Mouse (Mus musculus) v-Abl transformed pro-B cells (cell line): ENCODE data around the gene Slc16a10.

Experiments used
- in situ Hi-C, 2 experiments: fragments of 400-800 bp; cut with MboI; formaldehyde crosslinking; loops; one replicate each; pipeline ENCODE4 v1.15.1; 2025; ENCODE audit not compliant: unreplicated experiment in 2 of 2

Gene Slc16a10

DNA sequence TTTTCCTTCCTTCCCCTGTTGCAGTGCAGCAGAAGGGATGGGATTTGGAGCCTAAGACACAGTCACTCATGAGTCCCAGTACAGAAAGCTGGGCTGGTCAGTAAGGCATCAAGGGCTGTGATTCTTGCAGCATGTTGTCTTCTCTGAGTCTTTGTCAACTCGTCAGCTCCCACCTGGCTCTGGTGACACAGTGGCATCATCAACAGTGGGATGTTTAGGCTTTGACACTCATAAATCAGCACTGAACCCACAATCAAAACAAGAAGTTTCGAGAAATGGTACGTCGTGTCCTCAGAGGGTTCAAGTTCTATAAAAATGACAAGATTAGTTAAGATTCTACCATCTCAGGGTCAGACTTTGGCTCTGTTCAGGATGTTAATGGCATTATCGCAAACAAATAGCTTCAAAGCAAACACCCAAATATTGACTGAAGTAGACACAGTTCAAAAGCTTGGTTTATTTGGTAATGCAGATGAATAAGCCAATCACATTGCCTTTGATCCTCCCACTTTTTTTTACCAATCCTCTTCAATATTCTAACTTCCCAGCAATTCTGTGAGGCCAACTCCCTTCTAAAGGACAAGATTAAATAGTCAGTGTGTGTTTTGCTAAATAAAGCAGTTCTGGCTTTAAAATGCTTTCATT is 23.2 kb downstream of the Slc16a10 start:
- in situ Hi-C loops, result no loop called here

DNA sequence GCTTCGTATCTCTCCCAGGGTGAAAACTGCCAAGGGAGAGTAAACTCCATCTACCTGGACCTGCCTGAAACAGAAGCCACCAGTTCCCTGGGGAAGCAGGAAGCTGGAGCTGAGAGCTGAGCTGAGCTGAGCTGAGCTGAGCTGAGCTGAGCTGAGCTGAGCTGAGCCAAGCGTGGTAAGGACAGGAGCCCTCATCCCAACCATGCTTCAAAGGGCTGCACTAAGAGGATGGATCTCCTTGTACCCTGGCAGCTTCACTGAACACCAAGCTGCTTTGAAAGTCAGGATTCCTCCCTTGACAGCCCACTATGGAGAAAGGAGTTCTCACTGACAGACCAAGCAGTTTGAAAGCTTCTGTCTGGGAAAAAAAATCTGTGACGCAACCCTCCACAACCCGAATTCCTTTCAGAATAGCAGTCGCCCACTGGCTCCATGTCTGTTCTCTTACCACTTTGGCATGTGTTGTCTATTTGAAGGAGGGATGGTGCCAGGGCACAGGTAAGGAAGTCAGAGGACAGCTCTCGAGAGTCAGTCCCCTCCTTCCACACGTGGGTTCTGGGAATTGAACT is 28.5 kb downstream of the Slc16a10 start:
- in situ Hi-C loops, result no loop called here

DNA sequence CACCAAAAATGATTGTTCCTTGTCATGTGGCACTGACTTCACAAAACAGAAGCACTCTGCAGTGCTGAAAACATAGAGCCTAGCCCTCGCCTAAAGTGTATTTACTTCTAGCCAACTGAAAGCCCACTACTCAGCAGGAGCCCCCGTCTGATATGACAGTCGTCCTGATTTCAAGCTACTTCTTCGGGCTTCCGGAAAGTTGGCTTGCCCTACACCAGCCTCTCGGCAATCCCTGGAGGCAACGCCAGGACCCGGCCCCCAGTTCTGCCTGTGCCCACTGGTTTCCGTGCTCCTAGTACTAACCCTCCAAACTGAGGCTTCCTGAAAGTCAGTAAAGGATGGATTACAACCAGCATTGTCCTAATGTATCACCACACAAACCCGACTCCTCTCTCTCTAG is 29.8 kb downstream of the Slc16a10 start:
- in situ Hi-C loops, result no loop called here

DNA sequence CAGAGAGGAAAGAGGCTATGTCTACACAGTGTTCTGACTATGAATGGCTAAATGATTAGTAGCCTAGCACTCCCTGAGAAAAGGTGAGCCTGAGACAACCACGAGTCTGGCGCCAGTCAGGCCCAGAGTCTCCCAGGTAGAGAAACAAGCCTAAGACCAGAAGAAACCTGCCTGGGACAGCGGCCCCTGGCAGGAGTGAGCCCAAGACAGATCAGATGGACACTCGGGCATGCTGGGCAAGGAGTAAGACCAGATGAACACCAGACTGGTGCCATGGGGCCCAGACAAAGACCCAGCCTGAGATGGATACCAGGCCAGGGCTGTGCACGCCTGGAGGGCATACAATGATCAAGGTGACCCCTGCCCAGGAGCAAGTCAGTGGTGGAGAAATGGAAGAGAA is 32.5 kb downstream of the Slc16a10 start:
- in situ Hi-C loops, result no loop called here

DNA sequence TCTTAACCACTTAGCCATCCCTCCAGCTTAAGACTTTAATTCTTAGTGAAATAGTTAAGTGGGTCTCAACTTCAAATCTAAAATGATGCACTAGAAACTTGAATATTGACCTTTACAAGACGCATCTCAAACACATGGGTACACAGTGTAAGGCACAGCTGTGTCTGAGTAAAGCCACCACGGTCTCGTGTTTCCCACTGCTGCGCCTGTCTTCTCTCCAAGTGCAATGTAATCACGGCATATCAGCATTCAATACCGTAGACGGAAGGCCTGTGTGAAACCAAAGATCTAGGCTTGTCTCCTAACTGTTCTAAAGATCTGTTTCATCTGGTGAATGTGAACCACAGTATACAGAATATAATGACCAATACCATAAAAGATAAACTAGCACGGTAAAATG is 33.1 kb downstream of the Slc16a10 start:
- in situ Hi-C loops, result no loop called here

DNA sequence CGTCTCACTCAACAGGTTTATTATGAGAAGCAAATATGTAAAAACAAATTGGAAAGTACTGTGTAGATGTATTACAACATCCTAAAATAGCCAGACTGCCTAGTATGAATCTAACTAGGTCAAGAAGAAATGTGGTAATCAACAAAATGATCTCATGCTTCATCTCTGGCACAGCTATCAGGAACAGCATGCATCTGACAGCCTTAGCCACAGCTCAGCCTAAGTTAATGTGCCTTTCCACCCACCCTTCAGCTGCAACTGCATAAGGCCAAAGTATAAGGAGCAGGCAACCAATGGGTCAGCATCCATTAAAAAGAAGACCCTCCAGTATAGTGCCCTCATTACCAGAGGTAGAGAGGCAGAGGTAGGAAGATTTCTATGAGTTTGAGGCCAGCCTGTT is 34.1 kb downstream of the Slc16a10 start:
- in situ Hi-C loops, result no loop called here

DNA sequence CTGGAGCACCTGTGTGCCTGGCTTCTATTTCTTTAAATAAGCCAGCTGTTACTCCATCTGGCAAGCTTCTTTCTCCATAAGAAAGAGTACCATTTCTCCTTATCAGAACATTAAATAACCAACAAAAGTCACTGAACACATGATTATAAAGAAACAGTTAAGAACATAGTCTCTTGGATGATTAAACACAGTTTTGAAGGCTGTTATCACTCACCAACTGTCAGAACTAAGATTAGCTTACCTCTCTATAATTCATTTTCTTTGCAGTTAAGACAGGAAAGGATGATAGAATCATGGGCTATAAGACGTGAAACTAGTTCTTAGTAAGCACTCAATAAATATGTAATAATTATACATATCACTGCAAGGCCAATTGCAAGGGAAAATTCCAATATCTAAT is 36.9 kb downstream of the Slc16a10 start:
- in situ Hi-C loops, result no loop called here

DNA sequence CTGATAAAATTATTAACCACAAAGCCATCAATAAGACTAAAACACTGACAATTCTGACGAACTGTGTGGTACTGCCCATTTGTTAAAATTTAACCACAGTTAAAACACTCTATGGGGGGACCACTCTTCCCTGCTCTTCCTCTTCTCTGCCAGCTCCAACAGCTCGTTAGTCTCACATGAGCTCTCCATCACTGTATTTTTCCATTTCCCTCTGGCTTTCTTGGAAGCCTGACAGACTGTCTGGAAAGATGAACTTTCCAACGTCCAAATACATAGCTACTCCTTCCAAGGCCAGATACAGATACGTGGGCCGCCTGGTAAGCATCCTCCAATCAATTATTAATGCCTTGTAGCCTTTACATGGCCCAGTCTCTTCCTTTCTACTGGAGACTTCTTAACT is 38.3 kb downstream of the Slc16a10 start:
- in situ Hi-C loops, result no loop called here

DNA sequence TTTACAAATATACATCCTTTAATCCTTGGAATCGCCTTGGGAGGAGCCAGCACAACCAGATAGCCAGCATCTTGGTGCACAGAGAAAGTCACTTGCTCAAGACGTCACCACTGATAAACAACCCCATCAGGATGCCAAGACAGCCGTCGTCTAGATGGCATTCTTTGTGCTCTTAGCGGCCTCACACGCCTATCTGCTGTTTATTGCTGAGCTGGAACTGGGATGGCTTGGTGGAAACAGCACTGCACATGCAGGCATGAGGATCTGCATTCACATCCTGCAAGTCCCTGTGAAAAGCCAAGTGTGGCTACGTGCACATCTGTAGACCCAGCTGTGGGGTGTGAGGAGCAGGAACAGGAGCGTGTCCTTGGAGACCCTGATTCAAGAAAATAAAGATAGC is 39.1 kb downstream of the Slc16a10 start:
- in situ Hi-C loops, result no loop called here

DNA sequence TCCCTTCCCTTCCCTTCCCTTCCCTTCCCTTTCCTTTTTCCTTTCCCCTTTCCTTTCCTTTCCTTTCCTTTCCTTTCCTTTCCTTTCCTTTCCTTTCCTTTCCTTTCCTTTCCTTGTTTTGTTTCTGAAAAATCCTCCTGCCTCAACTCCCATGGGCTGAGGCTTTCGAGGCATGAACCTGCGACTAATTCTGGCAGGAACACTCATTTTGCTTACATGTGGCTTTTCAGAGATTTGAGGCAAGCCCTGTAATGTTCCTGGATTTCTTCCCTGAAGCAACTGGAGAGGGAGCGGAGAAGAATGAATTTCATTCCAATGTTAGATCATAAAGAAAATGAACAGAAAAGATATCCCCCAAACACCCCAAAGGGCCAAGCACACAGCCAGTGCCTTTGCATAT is 39.9 kb downstream of the Slc16a10 start:
- in situ Hi-C loops, result no loop called here

DNA sequence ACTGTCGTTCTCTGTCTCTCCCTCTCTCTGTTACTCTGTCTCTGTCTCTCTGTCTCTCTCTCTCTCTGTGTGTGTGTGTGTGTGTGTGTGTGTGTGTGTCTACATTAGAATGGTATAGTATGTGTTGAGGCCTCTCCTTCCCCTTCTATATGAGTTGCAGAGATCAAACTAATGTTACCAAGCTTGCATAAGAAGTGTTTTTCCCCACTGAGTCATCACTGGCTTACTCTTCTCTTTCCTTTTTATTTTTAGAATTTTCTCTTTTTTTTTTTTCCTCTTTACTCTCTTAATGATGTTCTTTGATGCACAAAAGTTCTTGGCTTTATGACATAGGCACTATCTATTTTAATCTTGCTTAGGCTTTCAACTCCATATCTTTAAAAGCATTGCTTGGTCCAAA is 43.6 kb downstream of the Slc16a10 start:
- in situ Hi-C loops, result no loop called here

DNA sequence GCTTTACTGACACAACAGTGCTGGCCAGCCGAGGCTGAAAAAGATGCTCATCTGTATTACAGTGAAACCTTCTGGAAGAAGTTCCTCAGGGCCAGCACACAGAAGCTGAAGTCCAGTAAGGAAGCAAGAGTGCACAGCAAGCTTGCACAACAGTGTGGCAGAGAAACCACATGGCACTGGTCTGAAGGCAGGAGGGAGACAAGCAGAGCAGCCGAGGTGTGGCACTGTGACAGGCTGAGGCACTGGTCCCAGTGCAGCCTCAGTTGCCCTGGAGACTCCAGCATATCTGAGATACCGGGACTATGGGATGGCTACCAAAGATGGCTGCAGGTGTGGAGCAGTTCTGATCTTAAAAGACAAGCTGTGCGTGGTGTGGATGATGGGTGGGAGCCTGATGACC is 44.5 kb downstream of the Slc16a10 start:
- in situ Hi-C loops, result no loop called here

DNA sequence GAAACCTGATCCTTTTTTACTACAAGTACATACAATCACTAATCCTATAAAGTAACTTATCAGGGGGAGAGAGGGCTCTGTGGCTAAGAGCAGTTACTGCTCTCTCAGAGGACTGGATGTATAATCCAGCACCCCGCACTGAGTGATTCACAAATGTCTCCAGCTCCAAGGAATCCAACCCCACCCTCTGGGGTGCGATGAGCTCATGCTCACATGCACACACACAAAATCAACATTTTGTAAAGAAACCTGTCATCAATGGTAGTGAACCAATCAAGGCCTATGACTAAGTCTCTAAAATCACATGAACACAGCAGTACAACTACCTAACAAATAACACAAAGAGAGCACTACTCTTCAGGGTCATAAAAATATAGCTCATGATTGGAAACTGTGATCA is 47.3 kb downstream of the Slc16a10 start:
- in situ Hi-C loops, result no loop called here

DNA sequence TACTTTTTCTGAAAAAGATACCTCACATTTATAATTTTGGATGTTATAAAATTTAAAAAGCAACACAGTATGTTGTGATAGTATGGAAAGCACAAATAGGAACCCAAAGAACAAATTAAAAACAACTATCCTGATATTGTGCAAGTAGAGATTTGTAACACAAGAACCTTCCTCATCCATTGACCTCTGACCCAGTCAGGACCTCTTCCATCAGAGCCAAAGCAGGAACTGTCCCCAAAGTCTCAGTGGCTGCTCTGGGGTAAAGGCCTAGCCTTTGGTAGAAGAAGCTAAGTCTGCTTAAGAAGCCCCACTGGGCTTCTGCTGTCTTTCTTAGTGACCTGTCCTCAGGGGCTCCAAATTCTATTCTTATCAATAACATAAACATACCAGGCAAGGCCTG is 48.5 kb downstream of the Slc16a10 start:
- in situ Hi-C loops, result no loop called here

DNA sequence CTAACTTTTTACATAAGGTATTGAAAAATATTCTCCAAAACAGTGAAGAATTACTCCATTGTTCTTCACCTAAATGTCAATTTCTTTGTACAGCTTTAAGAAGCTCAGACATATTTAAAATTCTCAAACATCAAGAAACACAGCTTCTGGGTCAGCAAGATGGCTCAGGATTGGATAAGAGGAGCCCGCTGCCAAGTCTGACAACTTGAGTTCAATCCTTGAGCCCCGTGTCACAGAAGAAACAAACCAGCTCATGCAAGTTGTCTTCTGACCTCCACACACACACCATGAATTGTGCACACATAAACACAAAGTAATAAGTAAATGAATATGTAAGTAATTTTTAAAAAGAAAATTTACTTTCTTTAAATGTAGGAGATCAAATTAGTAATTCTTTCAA is 50.6 kb downstream of the Slc16a10 start:
- in situ Hi-C loops, result no loop called here

DNA sequence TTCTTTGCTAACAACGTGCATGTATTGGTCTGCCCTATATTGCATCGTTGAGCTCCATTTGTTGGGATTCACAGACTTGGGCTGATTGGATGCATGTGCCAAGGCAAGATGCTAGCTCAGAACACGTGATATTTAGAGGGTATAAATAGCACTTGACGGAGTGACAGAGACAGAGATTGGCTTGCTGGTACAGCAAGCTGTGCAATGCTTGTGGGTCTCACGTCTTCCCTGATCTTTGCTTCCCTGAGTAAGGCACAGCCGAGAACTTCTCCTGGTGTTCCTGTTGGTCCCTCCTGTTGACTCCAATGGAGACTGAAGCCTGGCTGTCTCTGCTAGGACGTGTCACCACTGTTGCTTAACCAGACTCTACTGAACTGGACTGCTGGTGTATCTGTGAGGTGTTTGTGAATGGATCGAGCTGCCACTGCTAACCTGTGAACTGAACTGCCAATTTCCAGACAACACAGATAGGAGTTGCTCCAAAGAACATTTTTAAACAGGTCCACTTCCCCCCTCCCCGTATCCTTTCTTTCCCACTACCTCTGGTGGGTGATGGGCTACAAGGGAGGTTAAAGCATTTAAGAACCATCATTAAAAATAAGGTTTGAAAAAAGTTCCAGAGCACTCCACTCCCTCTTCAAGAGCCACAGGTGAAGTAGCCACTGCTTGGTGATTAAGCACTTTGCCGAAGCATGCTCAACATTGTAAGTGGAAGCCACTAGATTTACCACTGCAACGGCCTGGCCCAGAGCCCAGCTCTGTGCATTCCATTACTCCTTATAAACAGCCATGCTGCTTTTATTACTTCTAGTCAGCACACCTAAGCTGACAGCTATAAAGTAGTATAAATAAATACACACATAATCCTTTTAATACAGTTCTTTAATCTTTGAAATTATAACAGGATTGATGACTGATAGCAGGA is 51.3 kb downstream of the Slc16a10 start:
- in situ Hi-C loops, result no loop called here

DNA sequence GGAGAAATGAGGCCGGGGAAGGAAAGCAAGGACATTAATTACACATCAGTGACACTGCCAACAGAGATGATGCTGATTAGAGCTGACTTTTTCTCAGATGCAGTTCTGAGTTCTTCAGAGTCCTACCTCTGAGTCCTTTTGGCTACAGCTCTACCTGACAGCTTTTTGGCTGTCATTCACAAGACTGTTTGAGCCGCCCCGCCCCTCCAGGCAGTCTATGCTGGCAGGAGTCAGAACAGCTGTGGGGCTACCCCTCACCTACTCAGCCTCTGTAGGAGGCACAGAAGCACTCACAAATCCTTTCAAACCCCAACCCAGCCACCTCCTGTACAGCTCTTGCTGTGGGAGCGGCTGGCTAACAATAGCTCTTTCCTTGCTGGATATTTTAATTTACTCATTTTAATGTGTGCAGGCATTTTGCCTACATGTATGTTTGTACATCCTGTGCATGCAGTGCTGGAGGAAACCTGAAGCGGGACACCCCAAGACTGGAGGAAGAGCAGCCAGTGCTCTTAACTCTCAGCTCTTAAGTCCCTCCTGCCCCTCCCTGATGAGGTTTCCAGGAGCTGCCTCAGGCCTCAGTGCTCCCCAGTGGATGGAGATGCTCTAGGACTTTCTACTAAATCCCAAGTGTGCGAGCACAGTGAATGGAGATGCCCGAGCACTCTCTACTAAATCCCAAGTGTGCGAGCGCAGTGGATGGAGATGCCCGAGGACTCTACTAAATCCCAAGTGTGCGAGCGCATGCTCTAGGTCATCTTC is 57.5 kb downstream of the Slc16a10 start:
- in situ Hi-C loops, result no loop called here

DNA sequence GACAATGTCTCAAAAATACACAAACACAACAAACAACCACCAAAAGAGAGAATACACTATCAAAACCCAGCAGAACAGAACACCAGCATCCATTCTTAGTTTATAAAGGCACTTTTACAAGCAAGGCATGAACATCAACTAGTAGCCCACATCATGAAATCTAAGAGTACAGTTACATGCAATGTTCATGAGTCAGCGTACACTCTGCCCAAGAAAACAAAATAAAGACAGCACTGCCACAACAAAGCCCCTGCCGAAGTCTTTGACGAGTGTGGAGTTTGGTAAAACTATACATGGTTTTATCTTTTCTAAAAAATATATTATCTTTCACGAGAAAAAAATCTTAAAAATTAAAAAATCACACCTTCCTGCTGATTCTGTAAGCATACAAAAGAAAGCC is 58.5 kb downstream of the Slc16a10 start:
- in situ Hi-C loops, result no loop called here

DNA sequence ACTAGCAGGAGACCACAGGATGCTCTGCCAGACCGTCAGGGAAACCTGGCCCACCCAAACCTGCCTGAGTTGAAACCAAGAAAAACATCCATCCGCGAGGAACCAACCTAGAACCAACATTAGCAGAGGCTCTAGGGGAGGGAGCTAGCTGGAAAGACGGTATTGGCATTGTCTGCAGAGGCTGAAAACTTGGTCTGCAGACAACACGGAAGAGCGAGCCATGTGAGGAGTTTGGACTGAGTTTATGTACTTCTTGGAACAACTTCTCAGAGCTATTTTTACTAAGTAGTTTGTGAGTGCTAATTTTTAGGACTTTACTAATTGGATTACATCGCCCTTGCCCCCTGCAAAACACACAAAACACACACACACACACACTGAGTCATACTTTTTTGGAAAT is 59.4 kb downstream of the Slc16a10 start:
- in situ Hi-C loops, result no loop called here

DNA sequence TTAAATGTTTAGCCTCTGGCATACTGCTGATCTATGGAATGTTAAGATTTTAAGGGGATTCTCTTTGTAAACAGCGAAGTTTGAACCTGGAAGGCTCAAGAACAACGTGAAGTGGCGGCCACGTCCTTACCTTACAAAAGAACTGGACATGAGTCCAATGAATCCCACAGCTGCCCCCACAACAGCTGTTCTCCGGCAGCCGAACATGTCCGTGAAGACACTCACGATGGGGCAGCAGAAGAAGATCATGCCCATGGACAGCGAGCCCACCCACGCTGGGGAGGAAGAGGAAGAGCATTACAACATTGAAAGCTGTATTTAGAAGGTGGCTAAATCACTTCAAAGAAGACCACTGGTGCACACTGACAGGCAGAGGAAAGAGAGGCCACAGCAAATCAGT is 61.5 kb downstream of the Slc16a10 start:
- in situ Hi-C loops, result no loop called here

DNA sequence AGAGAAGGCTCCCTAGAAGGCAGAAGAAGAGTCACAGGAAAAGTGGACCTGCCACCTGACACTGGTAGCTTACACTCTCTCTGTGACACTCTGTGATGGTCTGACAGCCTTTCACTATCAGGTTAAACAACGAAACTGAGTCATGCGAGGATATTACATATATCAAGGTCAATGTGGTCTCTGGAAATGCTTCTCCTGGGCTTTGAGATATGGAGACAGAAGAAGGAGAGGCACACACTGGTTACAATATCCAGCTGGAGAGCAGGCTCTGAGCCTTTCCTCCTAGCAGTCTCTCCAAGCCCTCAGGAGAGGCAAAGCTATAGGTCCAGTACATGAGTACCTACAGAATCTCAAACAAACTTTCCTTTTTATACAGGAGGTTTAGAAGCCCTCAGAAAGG is 62.8 kb downstream of the Slc16a10 start:
- in situ Hi-C loops, result no loop called here
